Mouse (Mus musculus): ENCODE results near the gene Tctn1.

Tctn1 gene

GRCm38 (mm10) chr5:122263933-122264905, at the start of gene Tctn1:
TSS of gene Tctn1 (minus strand) at chr5:122264460.
- peak; percentile 83 to 85 for DNase-seq

GRCm38 (mm10) chr5:122312942-122313684, 48.9 kb upstream of the Tctn1 start:
- DNase-seq = no peak

- DNase-seq = no peak
Measured at GRCm38 (mm10) chr5:122312346-122312745, 48.1 kb upstream of the Tctn1 start.

GRCm38 (mm10) chr5:122311692-122312091, 47.4 kb upstream of the Tctn1 start:
- no peak for DNase-seq

GRCm38 (mm10) chr5:122310699-122311098, 46.4 kb upstream of the Tctn1 start:
- DNase-seq = no peak

GRCm38 (mm10) chr5:122306536-122306935, 42.3 kb upstream of the Tctn1 start:
- DNase-seq = no peak

GRCm38 (mm10) chr5:122305472-122305871, 41.2 kb upstream of the Tctn1 start:
- no peak for DNase-seq

GRCm38 (mm10) chr5:122304541-122304940, 40.3 kb upstream of the Tctn1 start:
- no peak for DNase-seq

GRCm38 (mm10) chr5:122303937-122304336, 39.7 kb upstream of the Tctn1 start:
- no peak for DNase-seq

GRCm38 (mm10) chr5:122302810-122303745, 38.8 kb upstream of the Tctn1 start:
- no peak for DNase-seq

- DNase-seq = no peak
Measured at GRCm38 (mm10) chr5:122300071-122300518, 35.8 kb upstream of the Tctn1 start.

- DNase-seq = no peak
Measured at GRCm38 (mm10) chr5:122295113-122295935, 31.1 kb upstream of the Tctn1 start.

GRCm38 (mm10) chr5:122294219-122294735, 30.0 kb upstream of the Tctn1 start:
- no peak for DNase-seq

GRCm38 (mm10) chr5:122293131-122293530, 28.9 kb upstream of the Tctn1 start:
- DNase-seq = no peak

GRCm38 (mm10) chr5:122291553-122292339, 27.5 kb upstream of the Tctn1 start:
- no peak for DNase-seq

- DNase-seq = no peak
Measured at GRCm38 (mm10) chr5:122291149-122291548, 26.9 kb upstream of the Tctn1 start.

- DNase-seq = no peak
Measured at GRCm38 (mm10) chr5:122288147-122288811, 24.0 kb upstream of the Tctn1 start.

GRCm38 (mm10) chr5:122287026-122287425, 22.8 kb upstream of the Tctn1 start:
- DNase-seq = no peak

GRCm38 (mm10) chr5:122286191-122286590, 21.9 kb upstream of the Tctn1 start:
- no peak for DNase-seq

GRCm38 (mm10) chr5:122285767-122286150, 21.5 kb upstream of the Tctn1 start:
- no peak for DNase-seq

Measured in spleen, adult 18-20 months (tissue).